Mouse (Mus musculus) ES-E14 (cell line): ENCODE data around the gene Eif3j1.

ENCODE experiments used
- HCFC1 ChIP-seq: IDR thresholded peaks from 2 replicates; pipeline ENCODE4 v1.6.1; 2012; ENCODE audit warnings: low read length, inconsistent platforms, borderline replicate concordance; ENCODE audit not compliant: insufficient read depth
- MAFK ChIP-seq: IDR thresholded peaks from 2 replicates; pipeline ENCODE4 v1.6.1; 2014; ENCODE audit warnings: mild to moderate bottlenecking, low read depth, low read length, inconsistent platforms; ENCODE audit not compliant: insufficient read depth

- TF ChIP-seq HCFC1: no peak
- no peak for TF ChIP-seq MAFK
Measured at GRCm38 (mm10) chr2:122028756-122029700, 682 bp downstream of the Eif3j1 start.
